Mouse (Mus musculus): ENCODE measurements around the gene Arl6ip4. TPM values are rescaled to one million over a fixed set of nuclear protein-coding genes. Genes with fewer than 3 reads are reported as not detected.

The Arl6ip4 gene
- polyA plus RNA-seq, 1 experiment from 2014 or later: 108 TPM

- no peak for ATAC-seq (replicated peaks; ENCODE audit: low FRiP score)
- WGBS: 89% methylated on average over 11 of the region's 11 CpGs
- no peaks in the 10 kb centered on the region for H3K4me1 ChIP-seq (replicated peaks; ENCODE audit: control insufficient read depth, insufficient read depth, low read length)
Measured at GRCm38 (mm10) chr5:124100128-124101044, 15.5 kb upstream of the Arl6ip4 start.

GRCm38 (mm10) chr5:124102326-124102725 is 13.6 kb upstream of the Arl6ip4 start:
- Histone ChIP-seq H3K36me3 (ENCODE audit: control insufficient read depth, insufficient read depth, low read length) (no peaks in the 10 kb centered on the region), H3K4me1 (replicated peaks; ENCODE audit: control insufficient read depth, insufficient read depth, low read length) (no peaks in the 10 kb centered on the region), H3K4me2 (ENCODE audit: low read depth, low read length, severe bottlenecking) (no peak overlapping the region), H3K4me3 (ENCODE audit: low read depth, low read length) (no peak overlapping the region), H3K9ac (ENCODE audit: low read length) (no peak overlapping the region), H3K27ac (ENCODE audit: low read depth, low read length) (no peak overlapping the region), H3K9me3 (ENCODE audit: control insufficient read depth, low read length) (no peaks in the 10 kb centered on the region), H3K27me3 (ENCODE audit: control insufficient read depth, insufficient read depth, low read length) (no peaks in the 10 kb centered on the region)
- ATAC-seq (replicated peaks; ENCODE audit: low FRiP score) (no peak), DNase-seq (ENCODE audit: low spot score) (no peak)
- 85% methylated on average over 6 of the region's 6 CpGs for WGBS

More at GRCm38 (mm10) chr5:124100128-124101044, 15.5 kb upstream of the Arl6ip4 start:
- H3K36me3 ChIP-seq (ENCODE audit: control insufficient read depth, insufficient read depth, low read length): no peaks in the 10 kb centered on the region
- H3K9me3 ChIP-seq (ENCODE audit: control insufficient read depth, low read length): no peaks in the 10 kb centered on the region
- H3K27ac ChIP-seq (ENCODE audit: low read depth, low read length): no peak overlapping the region
- no peak overlapping the region for H3K4me2 ChIP-seq (ENCODE audit: low read depth, low read length, severe bottlenecking)
- no peak overlapping the region for H3K9ac ChIP-seq (ENCODE audit: low read length)
- H3K4me3 ChIP-seq (ENCODE audit: low read depth, low read length): no peak overlapping the region
- no peak for DNase-seq (ENCODE audit: low spot score)
- no peaks in the 10 kb centered on the region for H3K27me3 ChIP-seq (ENCODE audit: control insufficient read depth, insufficient read depth, low read length)

GRCm38 (mm10) chr5:124103020-124103419 is 12.9 kb upstream of the Arl6ip4 start:
- H3K9me3 ChIP-seq (ENCODE audit: control insufficient read depth, low read length): no peaks in the 10 kb centered on the region
- H3K27me3 ChIP-seq (ENCODE audit: control insufficient read depth, insufficient read depth, low read length): no peaks in the 10 kb centered on the region
- DNase-seq (ENCODE audit: low spot score) (no peak), ATAC-seq (replicated peaks; ENCODE audit: low FRiP score) (no peak)
- H3K9ac ChIP-seq (ENCODE audit: low read length): no peak overlapping the region
- no peak overlapping the region for H3K4me2 ChIP-seq (ENCODE audit: low read depth, low read length, severe bottlenecking)
- H3K4me3 ChIP-seq (ENCODE audit: low read depth, low read length): no peak overlapping the region
- no peaks in the 10 kb centered on the region for H3K36me3 ChIP-seq (ENCODE audit: control insufficient read depth, insufficient read depth, low read length)
- 87% methylated on average over 3 of the region's 3 CpGs for WGBS
- H3K4me1 ChIP-seq (replicated peaks; ENCODE audit: control insufficient read depth, insufficient read depth, low read length): no peaks in the 10 kb centered on the region
- no peak overlapping the region for H3K27ac ChIP-seq (ENCODE audit: low read depth, low read length)

GRCm38 (mm10) chr5:124103552-124103951 is 12.3 kb upstream of the Arl6ip4 start:
- Histone ChIP-seq H3K36me3 (ENCODE audit: control insufficient read depth, insufficient read depth, low read length) (no peaks in the 10 kb centered on the region), H3K9me3 (ENCODE audit: control insufficient read depth, low read length) (no peaks in the 10 kb centered on the region), H3K4me1 (replicated peaks; ENCODE audit: control insufficient read depth, insufficient read depth, low read length) (no peaks in the 10 kb centered on the region), H3K9ac (ENCODE audit: low read length) (no peak overlapping the region), H3K4me3 (ENCODE audit: low read depth, low read length) (no peak overlapping the region), H3K27me3 (ENCODE audit: control insufficient read depth, insufficient read depth, low read length) (no peaks in the 10 kb centered on the region), H3K4me2 (ENCODE audit: low read depth, low read length, severe bottlenecking) (no peak overlapping the region), H3K27ac (ENCODE audit: low read depth, low read length) (no peak overlapping the region)
- DNase-seq (ENCODE audit: low spot score): no peak
- no peak for ATAC-seq (replicated peaks; ENCODE audit: low FRiP score)
- WGBS: 91% methylated on average over 9 of the region's 9 CpGs

- Histone ChIP-seq H3K4me1 (replicated peaks; ENCODE audit: control insufficient read depth, insufficient read depth, low read length) (peaks cover 10% of the 10 kb centered on the region), H3K4me2 (ENCODE audit: low read depth, low read length, severe bottlenecking) (peak overlapping the region; percentile 88), H3K9ac (ENCODE audit: low read length) (peak overlapping the region; percentile 77), H3K27ac (ENCODE audit: low read depth, low read length) (no peak overlapping the region), H3K36me3 (ENCODE audit: control insufficient read depth, insufficient read depth, low read length) (no peaks in the 10 kb centered on the region), H3K9me3 (ENCODE audit: control insufficient read depth, low read length) (no peaks in the 10 kb centered on the region), H3K27me3 (ENCODE audit: control insufficient read depth, insufficient read depth, low read length) (no peaks in the 10 kb centered on the region), H3K4me3 (ENCODE audit: low read depth, low read length) (peak overlapping the region; percentile 86)
- DNase-seq (ENCODE audit: low spot score) (peak; percentile 80), ATAC-seq (replicated peaks; ENCODE audit: low FRiP score) (peak; percentile 15)
- WGBS: 26% methylated on average over 17 of the region's 17 CpGs
Measured at GRCm38 (mm10) chr5:124111077-124111741, 4.7 kb upstream of the Arl6ip4 start.

GRCm38 (mm10) chr5:124111742-124112497 is 4.0 kb upstream of the Arl6ip4 start, which contains the start of gene Ogfod2:
Gene Ogfod2, plus strand, starts transcription at chr5:124112297.
- DNase-seq (ENCODE audit: low spot score) (peak; percentile 98), ATAC-seq (replicated peaks; ENCODE audit: low FRiP score) (peak; percentile 96)
- Histone ChIP-seq H3K4me2 (ENCODE audit: low read depth, low read length, severe bottlenecking) (peak within 1 kb of the TSS; percentile 88), H3K36me3 (ENCODE audit: control insufficient read depth, insufficient read depth, low read length) (no peaks in the 10 kb centered on the region), H3K4me3 (ENCODE audit: low read depth, low read length) (peak within 1 kb of the TSS; percentile 86), H3K9ac (ENCODE audit: low read length) (peak within 1 kb of the TSS; percentile 77), H3K27me3 (ENCODE audit: control insufficient read depth, insufficient read depth, low read length) (no peaks in the 10 kb centered on the region), H3K4me1 (replicated peaks; ENCODE audit: control insufficient read depth, insufficient read depth, low read length) (peaks cover 13% of the 10 kb centered on the region), H3K9me3 (ENCODE audit: control insufficient read depth, low read length) (no peaks in the 10 kb centered on the region), H3K27ac (ENCODE audit: low read depth, low read length) (peak within 1 kb of the TSS; percentile 32; the same call in 1 of the 2 replicates)
- WGBS: under 1% methylated on average over 66 of the region's 66 CpGs

GRCm38 (mm10) chr5:124112531-124112930 is 3.4 kb upstream of the Arl6ip4 start:
- H3K9me3 ChIP-seq (ENCODE audit: control insufficient read depth, low read length): no peaks in the 10 kb centered on the region
- H3K4me3 ChIP-seq (ENCODE audit: low read depth, low read length): peak overlapping the region; percentile 86
- peak overlapping the region; percentile 32; the same call in 1 of the 2 replicates for H3K27ac ChIP-seq (ENCODE audit: low read depth, low read length)
- ATAC-seq (replicated peaks; ENCODE audit: low FRiP score) (no peak), DNase-seq (ENCODE audit: low spot score) (no peak)
- no peaks in the 10 kb centered on the region; the same call in 1 of the 2 replicates for H3K36me3 ChIP-seq (ENCODE audit: control insufficient read depth, insufficient read depth, low read length)
- H3K4me2 ChIP-seq (ENCODE audit: low read depth, low read length, severe bottlenecking): peak overlapping the region; percentile 88
- no peaks in the 10 kb centered on the region for H3K27me3 ChIP-seq (ENCODE audit: control insufficient read depth, insufficient read depth, low read length)
- H3K9ac ChIP-seq (ENCODE audit: low read length): peak overlapping the region; percentile 77
- H3K4me1 ChIP-seq (replicated peaks; ENCODE audit: control insufficient read depth, insufficient read depth, low read length): peaks cover 14% of the 10 kb centered on the region
- under 1% methylated on average over 18 of the region's 18 CpGs for WGBS

- H3K4me3 ChIP-seq (ENCODE audit: low read depth, low read length): peak overlapping the region; percentile 86
- H3K4me2 ChIP-seq (ENCODE audit: low read depth, low read length, severe bottlenecking): peak overlapping the region; percentile 88
- DNase-seq (ENCODE audit: low spot score) (peak; percentile 78), ATAC-seq (replicated peaks; ENCODE audit: low FRiP score) (no peak)
- peaks cover 4% of the 10 kb centered on the region; the same call in 1 of the 2 replicates for H3K36me3 ChIP-seq (ENCODE audit: control insufficient read depth, insufficient read depth, low read length)
- WGBS: 15% methylated on average over 14 of the region's 14 CpGs
- no peaks in the 10 kb centered on the region for H3K9me3 ChIP-seq (ENCODE audit: control insufficient read depth, low read length)
- H3K9ac ChIP-seq (ENCODE audit: low read length): peak overlapping the region; percentile 77
- no peak overlapping the region for H3K27ac ChIP-seq (ENCODE audit: low read depth, low read length)
- H3K4me1 ChIP-seq (replicated peaks; ENCODE audit: control insufficient read depth, insufficient read depth, low read length): peaks cover 14% of the 10 kb centered on the region
- no peaks in the 10 kb centered on the region for H3K27me3 ChIP-seq (ENCODE audit: control insufficient read depth, insufficient read depth, low read length)
Measured at GRCm38 (mm10) chr5:124113030-124113429, 2.9 kb upstream of the Arl6ip4 start.

Data from forebrain, embryonic 11.5 days (tissue).